Mouse (Mus musculus): ENCODE results near the gene Thsd7a. TPM values are rescaled to one million over a fixed set of nuclear protein-coding genes. Genes with fewer than 3 reads are reported as not detected.

Gene Thsd7a
- total and polyA plus RNA-seq, 2 experiments from 2014 or later: 17.1 to 27.3 TPM

DNA sequence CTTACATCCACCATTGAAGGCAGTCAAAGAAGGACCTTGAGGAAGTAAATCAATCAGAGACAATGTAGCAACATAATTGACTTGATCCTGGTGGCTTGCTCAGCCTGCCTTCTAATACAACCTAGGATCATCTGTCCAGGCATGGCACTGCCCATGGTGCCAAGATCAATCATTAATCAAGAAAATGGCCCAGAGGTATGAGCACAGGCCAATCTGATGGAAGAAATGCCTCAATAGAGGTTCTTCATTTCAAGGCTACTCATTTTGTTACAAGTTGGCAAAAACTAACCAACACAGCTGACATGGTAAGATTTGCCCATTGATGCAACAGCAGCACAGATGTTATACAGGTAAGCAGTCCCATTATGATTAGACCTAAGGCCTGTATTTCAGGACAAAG is 309.6 kb downstream of the Thsd7a start:
- Histone ChIP-seq H3K4me2 (ENCODE audit: low read depth, low read length, poor library complexity, severe bottlenecking) (no peak overlapping the region), H3K4me1 (ENCODE audit: insufficient read depth, low read length) (no peaks in the 10 kb centered on the region), H3K27ac (ENCODE audit: low read depth, low read length) (no peak overlapping the region), H3K4me3 (ENCODE audit: low read depth, low read length) (no peak overlapping the region), H3K9me3 (ENCODE audit: low read length) (no peaks in the 10 kb centered on the region), H3K36me3 (ENCODE audit: insufficient read depth, low read length) (no peaks in the 10 kb centered on the region), H3K9ac (replicated peaks; ENCODE audit: low read length, poor library complexity, severe bottlenecking) (no peak overlapping the region), H3K27me3 (ENCODE audit: insufficient read depth, low read length) (no peaks in the 10 kb centered on the region)
- ATAC-seq (ENCODE audit: low FRiP score) (no peak), DNase-seq (ENCODE audit: low spot score) (no peak)
- no peak for TF ChIP-seq CTCF (IDR thresholded peaks at IDR 0.05)

DNA sequence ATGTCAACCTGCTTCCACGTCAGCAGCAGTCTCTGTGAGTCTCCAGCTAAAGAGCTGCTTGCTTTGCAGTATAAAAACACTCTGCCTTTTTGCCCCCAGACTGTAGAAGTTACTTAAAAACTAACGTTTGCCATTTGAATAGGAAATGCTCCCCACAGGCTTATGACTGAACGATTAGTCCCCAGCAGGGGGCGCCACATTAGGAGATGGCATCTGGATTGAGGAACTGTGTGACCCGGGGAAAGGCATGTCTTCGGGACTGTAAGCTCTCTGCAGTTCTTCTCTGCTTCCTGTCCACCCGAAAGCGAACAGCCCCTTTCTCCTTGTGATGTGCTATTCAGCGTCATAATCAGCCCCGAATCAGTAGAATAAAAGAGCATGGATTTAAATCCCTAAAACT is 330.1 kb downstream of the Thsd7a start:
- Histone ChIP-seq H3K27ac (ENCODE audit: low read depth, low read length) (no peak overlapping the region), H3K4me1 (ENCODE audit: insufficient read depth, low read length) (no peaks in the 10 kb centered on the region), H3K4me2 (ENCODE audit: low read depth, low read length, poor library complexity, severe bottlenecking) (no peak overlapping the region), H3K36me3 (ENCODE audit: insufficient read depth, low read length) (no peaks in the 10 kb centered on the region), H3K27me3 (ENCODE audit: insufficient read depth, low read length) (no peaks in the 10 kb centered on the region), H3K9ac (replicated peaks; ENCODE audit: low read length, poor library complexity, severe bottlenecking) (no peak overlapping the region), H3K9me3 (ENCODE audit: low read length) (no peaks in the 10 kb centered on the region), H3K4me3 (ENCODE audit: low read depth, low read length) (no peak overlapping the region)
- 89% methylated on average over 10 of the region's 10 CpGs for WGBS
- DNase-seq (ENCODE audit: low spot score) (no peak), ATAC-seq (ENCODE audit: low FRiP score) (no peak)
- TF ChIP-seq CTCF (IDR thresholded peaks at IDR 0.05): peak; percentile 21

DNA sequence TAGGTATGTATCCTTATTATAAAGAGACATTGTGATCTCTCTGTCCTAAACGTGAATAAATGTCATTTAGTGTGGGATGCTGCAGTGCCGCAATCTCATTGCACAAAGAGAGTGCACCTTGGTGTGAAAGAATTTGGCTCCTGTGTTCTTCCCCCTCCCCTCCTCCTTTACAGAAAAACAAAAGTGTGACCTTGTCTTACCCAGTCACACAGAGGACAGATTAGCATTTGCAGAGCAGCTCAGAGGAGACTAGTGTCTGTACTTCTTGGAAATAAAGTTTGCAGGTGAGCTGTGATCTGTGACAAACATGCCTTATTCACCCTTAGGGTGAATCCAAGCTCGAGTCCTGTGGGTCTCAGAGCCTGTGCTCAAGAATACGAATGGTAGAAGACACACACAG is 332.2 kb downstream of the Thsd7a start:
- Histone ChIP-seq H3K27me3 (ENCODE audit: insufficient read depth, low read length) (no peaks in the 10 kb centered on the region), H3K9ac (replicated peaks; ENCODE audit: low read length, poor library complexity, severe bottlenecking) (no peak overlapping the region), H3K36me3 (ENCODE audit: insufficient read depth, low read length) (no peaks in the 10 kb centered on the region), H3K4me1 (ENCODE audit: insufficient read depth, low read length) (no peaks in the 10 kb centered on the region), H3K9me3 (ENCODE audit: low read length) (no peaks in the 10 kb centered on the region), H3K27ac (ENCODE audit: low read depth, low read length) (no peak overlapping the region), H3K4me2 (ENCODE audit: low read depth, low read length, poor library complexity, severe bottlenecking) (no peak overlapping the region), H3K4me3 (ENCODE audit: low read depth, low read length) (no peak overlapping the region)
- no peak for TF ChIP-seq CTCF (IDR thresholded peaks at IDR 0.05)
- DNase-seq (ENCODE audit: low spot score) (no peak), ATAC-seq (ENCODE audit: low FRiP score) (no peak)
- WGBS: 57% methylated on average over 4 of the region's 4 CpGs

DNA sequence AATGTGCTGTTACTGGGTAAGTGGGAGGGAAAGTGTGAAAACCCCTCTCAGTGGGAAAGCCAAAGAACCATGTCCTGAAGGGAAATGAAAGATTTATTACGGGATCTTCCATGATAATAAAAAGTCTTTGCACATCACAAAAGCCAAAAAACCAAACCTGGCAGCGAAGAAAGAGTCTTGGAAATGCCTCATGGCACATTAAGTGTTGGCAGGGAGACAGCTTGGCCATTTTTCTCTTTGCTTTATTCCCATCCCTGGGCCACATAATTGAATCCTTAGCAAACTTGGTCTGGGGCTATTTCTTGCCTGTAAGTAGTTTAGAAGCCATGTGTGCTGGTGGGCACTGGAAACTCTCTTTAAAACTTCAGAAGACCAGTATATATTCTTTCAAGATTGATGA is 344.8 kb downstream of the Thsd7a start:
- H3K4me3 ChIP-seq (ENCODE audit: low read depth, low read length): no peak overlapping the region
- no peaks in the 10 kb centered on the region for H3K27me3 ChIP-seq (ENCODE audit: insufficient read depth, low read length)
- ATAC-seq (ENCODE audit: low FRiP score) (no peak), DNase-seq (ENCODE audit: low spot score) (peak; percentile 31)
- WGBS: 57% methylated on average over 2 of the region's 2 CpGs
- no peaks in the 10 kb centered on the region for H3K4me1 ChIP-seq (ENCODE audit: insufficient read depth, low read length)
- no peaks in the 10 kb centered on the region for H3K9me3 ChIP-seq (ENCODE audit: low read length)
- no peak overlapping the region for H3K4me2 ChIP-seq (ENCODE audit: low read depth, low read length, poor library complexity, severe bottlenecking)
- no peak overlapping the region for H3K27ac ChIP-seq (ENCODE audit: low read depth, low read length)
- no peaks in the 10 kb centered on the region for H3K36me3 ChIP-seq (ENCODE audit: insufficient read depth, low read length)
- no peak for TF ChIP-seq CTCF (IDR thresholded peaks at IDR 0.05)
- H3K9ac ChIP-seq (replicated peaks; ENCODE audit: low read length, poor library complexity, severe bottlenecking): no peak overlapping the region

DNA sequence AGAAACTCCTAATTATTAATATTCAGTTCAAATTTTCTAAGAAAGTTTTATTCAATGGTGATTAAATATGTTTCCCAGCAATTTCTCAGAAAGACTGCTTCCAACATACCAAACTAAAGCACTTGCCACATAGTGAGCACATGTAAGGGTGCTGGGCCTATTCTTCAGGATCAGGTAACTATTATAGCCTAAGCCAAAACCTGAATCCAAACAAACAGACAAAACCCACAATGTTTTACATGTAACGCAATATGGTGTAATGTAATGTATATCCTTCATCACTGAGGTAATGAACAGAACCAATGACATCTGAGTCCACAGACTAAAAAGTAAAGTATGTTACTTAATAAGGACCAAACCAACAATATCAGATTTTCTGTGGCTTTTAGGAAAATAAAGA is 346.2 kb downstream of the Thsd7a start:
- 96% methylated on average over 1 of the region's 1 CpGs for WGBS
- no peak overlapping the region for H3K9ac ChIP-seq (replicated peaks; ENCODE audit: low read length, poor library complexity, severe bottlenecking)

DNA sequence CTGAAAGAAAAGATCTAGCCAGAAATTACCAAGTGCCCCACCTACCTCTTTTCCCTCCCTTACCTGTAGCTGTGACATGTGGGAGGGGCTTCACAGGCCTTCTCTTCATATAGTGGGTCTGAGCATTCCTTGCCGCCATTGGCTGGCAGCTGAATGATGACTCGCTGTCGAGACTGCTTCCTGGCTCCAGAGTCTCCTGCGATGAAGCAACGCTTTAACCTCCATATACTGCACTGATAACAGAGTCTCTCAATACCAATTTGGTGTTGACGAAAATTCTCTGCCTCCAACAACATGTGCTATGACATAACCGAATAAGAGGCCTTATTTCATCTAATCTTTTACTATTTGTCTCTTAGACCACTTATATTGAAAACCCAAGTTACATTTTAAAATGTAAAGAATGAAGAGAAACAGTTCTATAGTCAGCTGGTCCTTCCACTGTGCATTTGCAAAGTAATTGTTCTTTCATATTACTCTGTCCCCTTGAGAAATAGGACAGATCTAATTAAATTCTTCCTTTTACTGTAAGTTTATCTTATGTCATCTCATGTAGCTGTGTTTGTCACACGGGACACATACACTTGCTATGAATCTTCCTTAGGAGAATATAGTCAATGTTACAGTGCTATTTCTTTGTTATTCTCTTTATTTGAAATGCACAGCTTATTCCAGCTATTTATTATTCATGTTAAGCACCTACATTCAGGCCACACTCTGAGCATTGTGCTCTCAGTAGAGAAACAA is 351.3 kb downstream of the Thsd7a start:
- no peak for DNase-seq (ENCODE audit: low spot score)
- Histone ChIP-seq H3K4me2 (ENCODE audit: low read depth, low read length, poor library complexity, severe bottlenecking) (no peak overlapping the region), H3K27ac (ENCODE audit: low read depth, low read length) (no peak overlapping the region), H3K9me3 (ENCODE audit: low read length) (no peaks in the 10 kb centered on the region), H3K27me3 (ENCODE audit: insufficient read depth, low read length) (no peaks in the 10 kb centered on the region), H3K9ac (replicated peaks; ENCODE audit: low read length, poor library complexity, severe bottlenecking) (no peak overlapping the region), H3K36me3 (ENCODE audit: insufficient read depth, low read length) (no peaks in the 10 kb centered on the region), H3K4me1 (ENCODE audit: insufficient read depth, low read length) (no peaks in the 10 kb centered on the region), H3K4me3 (ENCODE audit: low read depth, low read length) (no peak overlapping the region)
- WGBS: 86% methylated on average over 8 of the region's 8 CpGs
- ATAC-seq (ENCODE audit: low FRiP score): no peak
- TF ChIP-seq CTCF (IDR thresholded peaks at IDR 0.05): no peak

More for the DNA sequence above, 346.2 kb downstream of the Thsd7a start:
- H3K4me1 ChIP-seq (ENCODE audit: insufficient read depth, low read length): no peaks in the 10 kb centered on the region
- H3K9me3 ChIP-seq (ENCODE audit: low read length): no peaks in the 10 kb centered on the region
- no peak for ATAC-seq (ENCODE audit: low FRiP score)
- no peak for DNase-seq (ENCODE audit: low spot score)
- no peaks in the 10 kb centered on the region for H3K27me3 ChIP-seq (ENCODE audit: insufficient read depth, low read length)
- no peak for TF ChIP-seq CTCF (IDR thresholded peaks at IDR 0.05)
- H3K36me3 ChIP-seq (ENCODE audit: insufficient read depth, low read length): no peaks in the 10 kb centered on the region
- H3K4me2 ChIP-seq (ENCODE audit: low read depth, low read length, poor library complexity, severe bottlenecking): no peak overlapping the region
- no peak overlapping the region for H3K27ac ChIP-seq (ENCODE audit: low read depth, low read length)
- no peak overlapping the region for H3K4me3 ChIP-seq (ENCODE audit: low read depth, low read length)

Data from midbrain, postnatal 0 days (tissue).